Mouse (Mus musculus): Measurements from ENCODE around the gene Dscaml1. TPM values are rescaled to one million over a fixed set of nuclear protein-coding genes. Genes with fewer than 3 reads are reported as not detected.

The Dscaml1 gene
- polyA plus RNA-seq, 1 experiment from 2014 or later: 0.01 TPM

DNA sequence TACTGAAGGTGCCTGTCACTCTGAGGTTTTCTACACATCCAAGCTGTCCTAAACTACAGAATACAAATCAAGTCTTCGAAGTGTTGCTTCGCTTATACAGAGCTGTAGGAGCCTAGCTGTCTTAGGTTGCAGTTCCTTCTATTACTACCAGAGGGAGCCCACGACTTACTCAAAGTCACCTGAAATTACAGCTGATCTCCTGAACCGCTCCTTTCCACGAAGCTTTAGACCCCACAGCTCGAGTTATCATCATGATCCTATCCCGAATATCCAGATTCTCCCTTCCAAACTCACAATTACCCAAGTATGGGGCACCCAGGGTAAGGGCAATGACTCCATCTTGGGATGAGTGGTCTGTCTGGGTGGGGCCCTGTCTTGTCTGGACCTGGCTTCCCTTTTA is 14.6 kb upstream of the Dscaml1 start:
- Histone ChIP-seq H3K4me2 (no peak overlapping the region; the same call in 1 of the 2 replicates), H3K27me3 (peaks cover 6% of the 10 kb centered on the region; the same call in 1 of the 2 replicates), H3K27ac (replicated peaks) (no peak overlapping the region), H3K36me3 (replicated peaks) (no peaks in the 10 kb centered on the region), H3K9me3 (replicated peaks) (no peaks in the 10 kb centered on the region), H3K4me3 (replicated peaks) (no peak overlapping the region), H3K9ac (no peak overlapping the region), H3K4me1 (replicated peaks) (peaks cover 5% of the 10 kb centered on the region; the same call in 1 of the 2 replicates)
- 17% methylated on average over 7 of the region's 7 CpGs for WGBS (ENCODE audit: insufficient replicate concordance)
- no peak for ATAC-seq (ENCODE audit: insufficient read depth)

DNA sequence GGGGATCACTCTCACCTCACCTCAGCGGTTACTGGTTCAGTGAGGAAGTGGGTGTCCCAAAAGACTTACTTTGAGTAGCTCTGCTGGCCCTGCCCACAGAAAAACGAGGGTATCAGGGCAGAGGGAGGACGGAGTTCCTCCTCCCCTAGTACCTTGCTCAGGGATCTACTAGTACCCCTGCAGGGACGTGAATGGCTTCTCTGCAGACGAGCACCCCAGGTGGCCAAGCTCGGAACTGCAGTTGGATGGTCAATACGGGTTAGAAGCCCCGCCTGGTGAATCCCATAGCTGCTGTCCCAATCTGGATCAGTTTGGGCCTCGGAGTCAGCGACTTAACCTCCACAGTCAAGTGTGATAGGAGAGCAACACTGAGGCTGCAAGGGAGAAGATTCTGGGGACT is 14.1 kb upstream of the Dscaml1 start:
- 4% methylated on average over 10 of the region's 10 CpGs for WGBS (ENCODE audit: insufficient replicate concordance)
- Histone ChIP-seq H3K9ac (no peak overlapping the region), H3K36me3 (replicated peaks) (no peaks in the 10 kb centered on the region), H3K4me3 (replicated peaks) (no peak overlapping the region), H3K9me3 (replicated peaks) (no peaks in the 10 kb centered on the region), H3K27me3 (peaks cover 6% of the 10 kb centered on the region; the same call in 1 of the 2 replicates), H3K4me2 (no peak overlapping the region; the same call in 1 of the 2 replicates), H3K4me1 (replicated peaks) (peaks cover 5% of the 10 kb centered on the region; the same call in 1 of the 2 replicates), H3K27ac (replicated peaks) (no peak overlapping the region)
- no peak for ATAC-seq (ENCODE audit: insufficient read depth)

GRCm38 (mm10) chr9:45412700-45413477 is 13.5 kb upstream of the Dscaml1 start:
- 65% methylated on average over 4 of the region's 4 CpGs for WGBS (ENCODE audit: insufficient replicate concordance)
- Histone ChIP-seq H3K4me1 (replicated peaks) (peaks cover 5% of the 10 kb centered on the region; the same call in 1 of the 2 replicates), H3K36me3 (replicated peaks) (no peaks in the 10 kb centered on the region), H3K27me3 (0 out of 2 replicates have a peak, but pooled peaks cover 6% of the 10 kb centered on the region), H3K9me3 (replicated peaks) (no peaks in the 10 kb centered on the region), H3K27ac (replicated peaks) (no peak overlapping the region), H3K9ac (no peak overlapping the region), H3K4me3 (replicated peaks) (no peak overlapping the region), H3K4me2 (no peak overlapping the region)
- ATAC-seq (ENCODE audit: insufficient read depth): no peak

DNA sequence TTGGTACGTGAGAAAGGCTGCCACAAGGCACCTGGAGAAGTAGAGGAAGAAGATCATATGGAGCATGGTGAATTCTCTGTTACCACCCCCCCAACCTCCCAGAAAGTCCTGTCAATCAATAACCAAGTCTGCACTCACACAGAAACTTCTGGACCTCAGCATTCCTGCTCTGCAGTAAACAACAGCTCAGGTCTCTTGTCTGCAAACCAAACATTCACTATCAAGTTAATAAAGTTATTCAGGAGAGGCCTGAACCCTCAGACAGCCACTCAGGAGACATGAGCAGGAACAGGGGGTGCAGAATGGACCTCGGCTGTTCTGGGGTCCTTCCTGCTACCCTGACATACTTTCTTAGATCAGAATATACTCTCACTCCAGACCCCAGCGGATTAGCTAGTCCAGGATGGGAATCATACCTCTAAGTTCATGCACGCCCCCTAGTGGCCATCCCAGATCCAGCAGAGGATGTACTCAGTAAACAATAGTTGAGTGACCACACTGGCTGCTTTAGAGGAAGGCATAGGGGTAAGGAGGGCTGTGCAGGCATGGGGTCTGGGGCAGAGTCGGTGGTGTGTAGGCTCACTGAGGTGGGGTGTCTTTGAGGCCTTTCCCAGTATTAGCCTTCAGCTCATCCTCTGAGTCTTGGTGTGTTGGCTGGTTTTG is 12.8 kb upstream of the Dscaml1 start:
- ATAC-seq (ENCODE audit: insufficient read depth): no peak
- no peaks in the 10 kb centered on the region for H3K36me3 ChIP-seq (replicated peaks)
- 39% methylated on average over 5 of the region's 5 CpGs for WGBS (ENCODE audit: insufficient replicate concordance)

DNA sequence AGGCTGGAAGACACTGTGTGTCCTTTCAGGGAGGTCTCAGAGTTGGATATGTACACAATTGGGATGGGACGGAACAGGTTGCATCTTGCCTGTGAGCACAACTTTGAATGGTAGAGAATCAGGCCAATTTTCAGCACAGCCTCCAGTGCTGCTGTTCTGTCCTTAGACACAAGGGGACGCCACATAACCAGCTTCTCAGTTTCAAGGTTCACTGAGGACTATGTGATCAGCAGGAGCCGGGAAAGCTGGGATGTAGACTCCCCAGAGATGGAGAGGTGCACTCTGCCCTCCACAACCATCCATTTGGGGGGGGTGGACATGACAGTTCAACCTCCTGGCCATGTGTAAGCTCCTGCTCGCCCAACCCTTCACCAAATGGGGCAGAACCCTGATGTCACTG is 10.5 kb upstream of the Dscaml1 start:
- WGBS (ENCODE audit: insufficient replicate concordance): 40% methylated on average over 4 of the region's 4 CpGs
- Histone ChIP-seq H3K4me3 (replicated peaks) (no peak overlapping the region), H3K36me3 (replicated peaks) (no peaks in the 10 kb centered on the region), H3K9me3 (replicated peaks) (no peaks in the 10 kb centered on the region), H3K27me3 (no peaks in the 10 kb centered on the region), H3K4me1 (replicated peaks) (peaks cover 5% of the 10 kb centered on the region; the same call in 1 of the 2 replicates), H3K4me2 (no peak overlapping the region), H3K27ac (replicated peaks) (no peak overlapping the region), H3K9ac (no peak overlapping the region)
- no peak for ATAC-seq (ENCODE audit: insufficient read depth)

More for the DNA sequence above, 12.8 kb upstream of the Dscaml1 start:
- no peak overlapping the region for H3K4me3 ChIP-seq (replicated peaks)
- H3K9me3 ChIP-seq (replicated peaks): no peaks in the 10 kb centered on the region
- 0 out of 2 replicates have a peak, but pooled peaks cover 6% of the 10 kb centered on the region for H3K27me3 ChIP-seq
- peaks cover 5% of the 10 kb centered on the region; the same call in 1 of the 2 replicates for H3K4me1 ChIP-seq (replicated peaks)
- H3K9ac ChIP-seq: no peak overlapping the region
- no peak overlapping the region for H3K27ac ChIP-seq (replicated peaks)
- H3K4me2 ChIP-seq: no peak overlapping the region

DNA sequence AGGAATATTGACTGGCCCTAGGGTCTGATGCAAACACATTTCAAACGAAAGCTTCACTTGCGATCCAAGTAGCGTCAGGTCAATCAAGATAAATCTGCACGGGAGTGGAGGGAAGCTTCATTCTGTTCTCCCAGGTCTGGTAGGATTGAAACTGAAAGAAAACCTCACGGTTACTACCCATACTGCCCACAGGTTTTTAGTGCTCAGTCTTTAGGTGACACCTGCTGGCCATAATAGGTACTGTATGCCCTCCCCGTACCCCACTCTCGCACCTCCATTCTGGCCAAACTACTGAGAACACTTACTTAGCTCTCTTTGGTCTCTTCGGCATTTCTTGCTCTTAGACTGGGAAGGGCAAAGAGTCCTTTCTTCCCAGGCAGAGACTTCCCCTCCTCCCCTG is 9.2 kb upstream of the Dscaml1 start:
- H3K4me1 ChIP-seq (replicated peaks): 0 out of 2 replicates have a peak, but pooled peaks cover under 1% of the 10 kb centered on the region
- H3K9ac ChIP-seq: no peak overlapping the region
- no peaks in the 10 kb centered on the region for H3K27me3 ChIP-seq
- peak overlapping the region; percentile 34 for H3K4me3 ChIP-seq (replicated peaks)
- H3K9me3 ChIP-seq (replicated peaks): no peaks in the 10 kb centered on the region
- 11% methylated on average over 8 of the region's 8 CpGs for WGBS (ENCODE audit: insufficient replicate concordance)
- H3K4me2 ChIP-seq: peak overlapping the region; percentile 42
- no peak for ATAC-seq (ENCODE audit: insufficient read depth)
- no peaks in the 10 kb centered on the region for H3K36me3 ChIP-seq (replicated peaks)
- H3K27ac ChIP-seq (replicated peaks): no peak overlapping the region

GRCm38 (mm10) chr9:45418252-45418651 is 8.2 kb upstream of the Dscaml1 start:
- H3K36me3 ChIP-seq (replicated peaks): no peaks in the 10 kb centered on the region
- H3K27ac ChIP-seq (replicated peaks): no peak overlapping the region
- ATAC-seq (ENCODE audit: insufficient read depth): no peak
- H3K4me2 ChIP-seq: no peak overlapping the region
- no peaks in the 10 kb centered on the region for H3K27me3 ChIP-seq
- H3K4me3 ChIP-seq (replicated peaks): no peak overlapping the region
- H3K9me3 ChIP-seq (replicated peaks): no peaks in the 10 kb centered on the region
- no peaks in the 10 kb centered on the region for H3K4me1 ChIP-seq (replicated peaks)
- WGBS (ENCODE audit: insufficient replicate concordance): 55% methylated on average over 8 of the region's 8 CpGs
- H3K9ac ChIP-seq: no peak overlapping the region

- Histone ChIP-seq H3K4me2 (no peak overlapping the region), H3K9me3 (replicated peaks) (no peaks in the 10 kb centered on the region), H3K36me3 (replicated peaks) (no peaks in the 10 kb centered on the region), H3K27me3 (no peaks in the 10 kb centered on the region), H3K27ac (replicated peaks) (no peak overlapping the region), H3K4me1 (replicated peaks) (no peaks in the 10 kb centered on the region), H3K9ac (no peak overlapping the region), H3K4me3 (replicated peaks) (no peak overlapping the region)
- WGBS (ENCODE audit: insufficient replicate concordance): 57% methylated on average over 8 of the region's 8 CpGs
- no peak for ATAC-seq (ENCODE audit: insufficient read depth)
Observed at GRCm38 (mm10) chr9:45421209-45421608, 5.2 kb upstream of the Dscaml1 start.

- WGBS (ENCODE audit: insufficient replicate concordance): 52% methylated on average over 7 of the region's 7 CpGs
Observed at GRCm38 (mm10) chr9:45422761-45423298, 3.6 kb upstream of the Dscaml1 start.

GRCm38 (mm10) chr9:45429392-45429791 is 3.0 kb downstream of the Dscaml1 start:
- H3K9ac ChIP-seq: no peak overlapping the region
- no peaks in the 10 kb centered on the region for H3K4me1 ChIP-seq (replicated peaks)
- H3K4me2 ChIP-seq: no peak overlapping the region
- ATAC-seq (ENCODE audit: insufficient read depth): no peak
- peaks cover 55% of the 10 kb centered on the region for H3K27me3 ChIP-seq
- WGBS (ENCODE audit: insufficient replicate concordance): 9% methylated on average over 5 of the region's 5 CpGs
- H3K36me3 ChIP-seq (replicated peaks): no peaks in the 10 kb centered on the region
- no peak overlapping the region for H3K27ac ChIP-seq (replicated peaks)
- H3K9me3 ChIP-seq (replicated peaks): no peaks in the 10 kb centered on the region
- no peak overlapping the region for H3K4me3 ChIP-seq (replicated peaks)

More at GRCm38 (mm10) chr9:45422761-45423298, 3.6 kb upstream of the Dscaml1 start:
- Histone ChIP-seq H3K4me1 (replicated peaks) (no peaks in the 10 kb centered on the region), H3K9ac (no peak overlapping the region), H3K27ac (replicated peaks) (no peak overlapping the region), H3K4me3 (replicated peaks) (no peak overlapping the region), H3K27me3 (peaks cover 6% of the 10 kb centered on the region; the same call in 1 of the 2 replicates), H3K4me2 (no peak overlapping the region), H3K9me3 (replicated peaks) (no peaks in the 10 kb centered on the region), H3K36me3 (replicated peaks) (no peaks in the 10 kb centered on the region)
- no peak for ATAC-seq (ENCODE audit: insufficient read depth)

Measured in liver, embryonic 15.5 days (tissue).